Mouse (Mus musculus) heart, postnatal 14 days (tissue): ENCODE measurements around the gene Samd4. TPM values are rescaled to one million over a fixed set of nuclear protein-coding genes. Genes with fewer than 3 reads are reported as not detected.
"Not testable (repeated sequence)": the region's sequence is repeated elsewhere in the genome, so short reads cannot be mapped to it uniquely, and the experiment has no call there.

Experiments
- DNase-seq, 2 experiments: peaks; one replicate each; pipeline ENCODE4 v3.0.0; 2021 to 2022
- intact Hi-C: fragments of 180-260 bp; cut with DNase I; formaldehyde crosslinking; loops from one replicate; pipeline ENCODE4 v1.15.1; 2025
- total RNA-seq, 2 experiments: library from RNA; stranded (reverse); gene quantifications; 2 replicates each; pipeline ENCODE4 v1.2.3; 2021

The Samd4 gene
- total RNA-seq, 2 experiments from 2014 or later = 53.4 to 54.8 TPM

GRCm38 (mm10) chr14:47088339-47088738 lies 205.7 kb downstream of the Samd4 start:
- intact Hi-C loops = loop anchor here (5.0 to 10.0 kb wide), 3 partner anchors 159 to 306 kb away; partner anchors contain the start of gene Cgrrf1
- DNase-seq = no peak

GRCm38 (mm10) chr14:47089153-47089552 lies 206.5 kb downstream of the Samd4 start:
- intact Hi-C loops = loop anchor here (5.0 to 10.0 kb wide), 3 partner anchors 158 to 306 kb away; partner anchors contain the start of gene Cgrrf1
- DNase-seq = no peak

- no peak for DNase-seq
- intact Hi-C loops = loop anchor here (5.0 kb wide), 1 partner anchor 95 kb away; the partner anchor contains the start of gene Gch1
These were observed 209.3 kb downstream of the Samd4 start for GRCm38 (mm10) chr14:47091908-47092307.

- intact Hi-C loops = loop anchor here (5.0 kb wide), 1 partner anchor 94 kb away; the partner anchor contains the start of gene Gch1
- DNase-seq = peak in 1 of 2 experiments; percentile 21
These were observed 210.7 kb downstream of the Samd4 start for GRCm38 (mm10) chr14:47093355-47093792.

- no peak for DNase-seq
- intact Hi-C loops = no loop called here
These were observed 212.4 kb downstream of the Samd4 start for GRCm38 (mm10) chr14:47095036-47095435.

- DNase-seq = peak; percentile 59 to 75
- intact Hi-C loops = no loop called here
These were observed 213.7 kb downstream of the Samd4 start for GRCm38 (mm10) chr14:47096357-47096756.

GRCm38 (mm10) chr14:47104246-47105173 lies 221.9 kb downstream of the Samd4 start:
- intact Hi-C loops = loop anchor here (5.0 kb wide), 1 partner anchor 73 kb away; no protein-coding TSS in a partner anchor

GRCm38 (mm10) chr14:47105174-47105557 lies 222.5 kb downstream of the Samd4 start:
- intact Hi-C loops = no loop called here
- no peak for DNase-seq

More at GRCm38 (mm10) chr14:47104246-47105173, 221.9 kb downstream of the Samd4 start:
- DNase-seq = no peak

GRCm38 (mm10) chr14:47105755-47106154 lies 223.1 kb downstream of the Samd4 start:
- intact Hi-C loops = no loop called here
- DNase-seq = no peak

- no peak for DNase-seq
- intact Hi-C loops = no loop called here
These were observed 224.8 kb downstream of the Samd4 start for GRCm38 (mm10) chr14:47107461-47107860.

GRCm38 (mm10) chr14:47110391-47110790 lies 227.7 kb downstream of the Samd4 start:
- intact Hi-C loops, DNase-seq: not testable (repeated sequence)

- no peak for DNase-seq
- intact Hi-C loops = no loop called here
These were observed 228.7 kb downstream of the Samd4 start for GRCm38 (mm10) chr14:47111341-47111740.

GRCm38 (mm10) chr14:47115154-47115553 lies 232.5 kb downstream of the Samd4 start:
- DNase-seq = no peak
- intact Hi-C loops = no loop called here

GRCm38 (mm10) chr14:47116062-47116762 lies 233.6 kb downstream of the Samd4 start:
- intact Hi-C loops = no loop called here
- DNase-seq = no peak

GRCm38 (mm10) chr14:47117522-47117921 lies 234.9 kb downstream of the Samd4 start:
- DNase-seq = no peak
- intact Hi-C loops = no loop called here

- intact Hi-C loops = no loop called here
- DNase-seq = no peak
These were observed 245.3 kb downstream of the Samd4 start for GRCm38 (mm10) chr14:47127987-47128386.

GRCm38 (mm10) chr14:47133948-47134347 lies 251.3 kb downstream of the Samd4 start:
- no peak for DNase-seq
- intact Hi-C loops = no loop called here

GRCm38 (mm10) chr14:47136637-47137036 lies 254.0 kb downstream of the Samd4 start:
- intact Hi-C loops = no loop called here

GRCm38 (mm10) chr14:47138853-47139252 lies 256.2 kb downstream of the Samd4 start:
- no peak for DNase-seq
- intact Hi-C loops = no loop called here

More at GRCm38 (mm10) chr14:47136637-47137036, 254.0 kb downstream of the Samd4 start:
- no peak for DNase-seq

- DNase-seq = no peak
- intact Hi-C loops = no loop called here
These were observed 261.7 kb downstream of the Samd4 start for GRCm38 (mm10) chr14:47144326-47144725.

GRCm38 (mm10) chr14:47151306-47151705 lies 268.7 kb downstream of the Samd4 start:
- no peak for DNase-seq
- intact Hi-C loops = no loop called here
